Mouse (Mus musculus): Measurements from ENCODE around the gene Ankmy2. TPM values are rescaled to one million over a fixed set of nuclear protein-coding genes. Genes with fewer than 3 reads are reported as not detected.

Gene Ankmy2
- polyA plus RNA-seq, 1 experiment from 2014 or later = 21.4 TPM

DNA sequence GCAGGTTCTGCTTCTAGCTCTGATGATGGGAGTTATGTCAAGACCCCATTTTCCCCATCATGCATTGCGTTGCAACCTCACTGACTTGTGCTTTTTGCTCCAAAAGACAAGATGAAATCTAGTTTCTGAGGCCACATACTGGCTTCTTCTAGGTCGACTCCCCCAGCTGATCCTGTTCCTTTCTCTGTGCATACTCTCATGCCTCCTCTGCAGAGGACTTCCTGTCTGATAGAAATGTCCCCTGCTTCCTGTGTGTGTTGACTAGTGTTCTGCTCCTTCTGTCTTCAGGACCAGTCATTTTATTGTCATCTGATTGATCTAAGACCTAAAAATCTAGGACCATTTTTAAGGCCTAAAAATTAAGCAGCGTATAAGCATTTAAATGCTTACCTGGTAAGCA, 21.5 kb upstream of the Ankmy2 start:
- no peak overlapping the region for H3K9ac ChIP-seq (replicated peaks; ENCODE audit: low read depth)
- TF ChIP-seq EP300 (IDR thresholded peaks at IDR 0.05) (no peak), CTCF (IDR thresholded peaks at IDR 0.05) (no peak)
- H3K36me3 ChIP-seq (ENCODE audit: insufficient read depth, low read length) = no peaks in the 10 kb centered on the region
- no peak overlapping the region for H3K4me3 ChIP-seq (ENCODE audit: low read depth, low read length)
- no peak overlapping the region for H3K4me2 ChIP-seq (replicated peaks; ENCODE audit: low read depth, low read length)
- no peaks in the 10 kb centered on the region for H3K9me3 ChIP-seq (ENCODE audit: low read length)
- ATAC-seq = no peak
- no peaks in the 10 kb centered on the region for H3K4me1 ChIP-seq (ENCODE audit: insufficient read depth, low read depth, low read length)
- no peak overlapping the region for H3K27ac ChIP-seq (ENCODE audit: low read length)
- no peak for DNase-seq (ENCODE audit: low spot score)
- 84% methylated on average over 3 of the region's 3 CpGs for WGBS
- no peaks in the 10 kb centered on the region for H3K27me3 ChIP-seq (replicated peaks; ENCODE audit: insufficient read depth, low read length)

DNA sequence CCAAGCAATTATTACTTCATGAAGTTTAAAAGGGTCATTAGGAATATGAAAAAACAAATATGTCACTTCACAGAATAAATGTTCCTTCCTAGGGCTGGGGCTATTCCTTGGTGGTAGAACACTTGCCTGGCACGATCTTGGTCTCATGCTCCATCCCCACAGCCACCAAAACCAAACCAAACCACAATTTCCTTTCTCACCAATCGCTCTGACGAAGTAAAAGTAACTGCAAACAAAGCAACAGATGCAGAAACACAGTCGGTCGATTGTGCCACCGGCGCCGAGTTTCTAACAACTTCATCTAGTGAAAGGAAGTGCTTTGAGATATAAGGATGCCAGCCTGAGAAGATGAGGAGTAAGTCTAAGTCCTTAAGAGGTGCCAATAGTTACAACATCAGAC, 20.6 kb upstream of the Ankmy2 start:
- WGBS = 93% methylated on average over 8 of the region's 8 CpGs
- no peak for ATAC-seq
- Histone ChIP-seq H3K36me3 (ENCODE audit: insufficient read depth, low read length) (no peaks in the 10 kb centered on the region), H3K4me3 (ENCODE audit: low read depth, low read length) (no peak overlapping the region), H3K9ac (replicated peaks; ENCODE audit: low read depth) (no peak overlapping the region), H3K27ac (ENCODE audit: low read length) (no peak overlapping the region), H3K4me2 (replicated peaks; ENCODE audit: low read depth, low read length) (no peak overlapping the region), H3K4me1 (ENCODE audit: insufficient read depth, low read depth, low read length) (no peaks in the 10 kb centered on the region), H3K27me3 (replicated peaks; ENCODE audit: insufficient read depth, low read length) (no peaks in the 10 kb centered on the region), H3K9me3 (ENCODE audit: low read length) (no peaks in the 10 kb centered on the region)
- no peak for DNase-seq (ENCODE audit: low spot score)
- TF ChIP-seq EP300 (IDR thresholded peaks at IDR 0.05) (no peak), CTCF (IDR thresholded peaks at IDR 0.05) (no peak)

DNA sequence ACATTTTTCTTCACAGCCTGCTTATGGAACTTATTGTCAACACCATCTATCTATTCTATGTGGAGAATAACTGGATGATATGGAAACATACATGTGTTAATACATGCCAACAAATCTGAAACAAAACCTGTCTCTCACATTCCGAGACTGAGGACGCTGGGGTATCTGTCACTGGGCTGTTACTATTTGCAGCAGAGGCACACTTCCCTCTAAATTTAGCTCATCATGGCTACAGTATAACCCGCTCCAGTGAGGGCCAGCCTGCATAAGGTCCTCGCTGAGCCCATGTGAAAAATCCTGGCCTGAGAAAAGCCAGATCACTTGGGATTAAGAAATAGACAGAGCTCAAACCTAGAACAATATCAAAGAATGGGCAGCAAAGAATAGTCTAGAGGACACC, 19.7 kb upstream of the Ankmy2 start:
- no peak overlapping the region for H3K27ac ChIP-seq (ENCODE audit: low read length)

DNA sequence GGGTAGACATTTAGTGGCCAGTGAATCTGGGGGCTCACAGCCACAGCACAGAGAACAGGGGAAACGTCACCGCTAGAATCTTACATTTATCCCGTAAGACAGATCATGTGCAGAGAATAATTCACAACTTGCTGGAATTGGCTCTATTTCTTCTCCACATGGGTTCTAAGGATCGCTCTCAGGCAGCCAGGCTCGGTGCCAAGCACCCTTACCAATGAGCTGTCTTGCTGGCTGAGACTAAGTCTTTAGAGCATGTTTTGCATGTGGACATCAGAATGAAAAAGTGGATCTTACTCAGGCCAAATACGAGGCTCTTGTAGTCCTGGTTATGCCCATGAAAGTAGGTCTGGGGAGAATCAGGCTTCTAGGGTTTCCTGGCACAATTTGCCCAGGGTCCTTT, 16.5 kb upstream of the Ankmy2 start:
- Histone ChIP-seq H3K4me1 (ENCODE audit: insufficient read depth, low read depth, low read length) (no peaks in the 10 kb centered on the region), H3K27ac (ENCODE audit: low read length) (no peak overlapping the region), H3K36me3 (ENCODE audit: insufficient read depth, low read length) (no peaks in the 10 kb centered on the region), H3K9me3 (ENCODE audit: low read length) (no peaks in the 10 kb centered on the region), H3K4me3 (ENCODE audit: low read depth, low read length) (no peak overlapping the region), H3K27me3 (replicated peaks; ENCODE audit: insufficient read depth, low read length) (no peaks in the 10 kb centered on the region), H3K4me2 (replicated peaks; ENCODE audit: low read depth, low read length) (no peak overlapping the region), H3K9ac (replicated peaks; ENCODE audit: low read depth) (no peak overlapping the region)
- DNase-seq (ENCODE audit: low spot score) (peak; percentile 40), ATAC-seq (no peak)
- TF ChIP-seq EP300 (IDR thresholded peaks at IDR 0.05) (no peak), CTCF (IDR thresholded peaks at IDR 0.05) (no peak)
- WGBS = 59% methylated on average over 6 of the region's 6 CpGs

More for the DNA sequence above, 19.7 kb upstream of the Ankmy2 start:
- ATAC-seq (no peak), DNase-seq (ENCODE audit: low spot score) (no peak)
- no peaks in the 10 kb centered on the region for H3K4me1 ChIP-seq (ENCODE audit: insufficient read depth, low read depth, low read length)
- H3K36me3 ChIP-seq (ENCODE audit: insufficient read depth, low read length) = no peaks in the 10 kb centered on the region
- H3K27me3 ChIP-seq (replicated peaks; ENCODE audit: insufficient read depth, low read length) = no peaks in the 10 kb centered on the region
- H3K9me3 ChIP-seq (ENCODE audit: low read length) = no peaks in the 10 kb centered on the region
- H3K4me2 ChIP-seq (replicated peaks; ENCODE audit: low read depth, low read length) = no peak overlapping the region
- no peak overlapping the region for H3K9ac ChIP-seq (replicated peaks; ENCODE audit: low read depth)
- 89% methylated on average over 4 of the region's 4 CpGs for WGBS
- TF ChIP-seq EP300 (IDR thresholded peaks at IDR 0.05) = no peak
- no peak for TF ChIP-seq CTCF (IDR thresholded peaks at IDR 0.05)
- H3K4me3 ChIP-seq (ENCODE audit: low read depth, low read length) = no peak overlapping the region

DNA sequence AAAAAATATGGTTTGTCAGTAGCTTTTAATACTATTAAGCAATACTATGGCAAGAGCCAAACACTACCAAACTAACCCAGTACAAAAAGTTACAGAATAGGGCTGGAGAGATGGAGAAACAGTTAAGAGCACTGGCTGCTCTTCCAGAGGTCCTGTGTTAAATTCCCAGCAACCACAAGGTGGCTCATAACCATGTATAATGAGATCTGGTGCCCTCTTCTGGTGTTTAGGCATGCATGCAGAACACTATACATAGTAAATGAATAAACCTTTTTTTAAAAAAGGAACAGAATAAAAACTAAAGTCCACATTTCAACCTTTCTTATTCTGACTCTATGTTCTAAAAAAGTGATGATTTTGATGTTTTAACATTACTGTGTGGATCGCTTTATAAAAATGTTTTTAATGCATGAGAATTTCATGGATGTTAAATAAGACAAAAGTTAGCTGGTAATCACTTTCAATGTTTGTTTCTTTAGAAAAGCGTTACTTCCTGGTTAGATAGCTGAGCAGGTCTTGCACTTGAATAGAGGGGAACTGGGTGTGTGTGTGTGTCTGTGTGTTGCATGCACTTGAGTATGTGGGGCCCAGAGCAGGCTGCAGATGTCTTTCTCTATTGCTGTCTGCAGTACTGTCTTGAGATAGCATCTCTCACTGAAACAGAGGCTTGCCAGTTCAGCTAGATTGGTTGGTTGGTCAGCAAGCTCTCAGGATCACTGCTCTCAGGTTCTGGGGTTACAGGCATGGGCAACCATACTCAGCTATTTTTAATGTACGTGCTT, 10.5 kb upstream of the Ankmy2 start:
- WGBS = 92% methylated on average over 3 of the region's 3 CpGs
- no peak overlapping the region for H3K27ac ChIP-seq (ENCODE audit: low read length)
- DNase-seq (ENCODE audit: low spot score) = no peak

DNA sequence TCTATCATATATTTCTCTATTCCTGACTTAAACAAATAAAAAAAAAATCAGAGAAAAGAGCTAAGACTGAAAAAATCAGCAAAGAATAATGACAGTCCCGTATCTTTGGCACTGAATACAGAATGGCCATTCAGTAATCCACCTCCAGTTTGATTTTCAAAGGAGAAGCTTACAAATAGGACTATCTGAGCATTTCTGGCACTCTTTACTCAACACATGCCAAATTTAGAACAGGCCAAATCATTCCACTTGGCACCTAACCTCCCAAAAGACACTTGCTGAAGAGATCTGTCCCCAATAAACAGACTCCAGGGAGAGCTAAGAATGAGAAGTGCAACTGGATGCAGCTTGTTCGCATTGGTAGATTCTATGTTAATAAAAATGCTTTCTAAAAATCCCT, 6.6 kb upstream of the Ankmy2 start:
- H3K4me1 ChIP-seq (ENCODE audit: insufficient read depth, low read depth, low read length) = no peaks in the 10 kb centered on the region; the same call in 1 of the 2 replicates
- no peak for TF ChIP-seq CTCF (IDR thresholded peaks at IDR 0.05)
- TF ChIP-seq EP300 (IDR thresholded peaks at IDR 0.05) = no peak
- H3K9me3 ChIP-seq (ENCODE audit: low read length) = no peaks in the 10 kb centered on the region
- H3K4me3 ChIP-seq (ENCODE audit: low read depth, low read length) = no peak overlapping the region
- H3K36me3 ChIP-seq (ENCODE audit: insufficient read depth, low read length) = no peaks in the 10 kb centered on the region
- 75% methylated on average over 2 of the region's 2 CpGs for WGBS
- ATAC-seq (no peak), DNase-seq (ENCODE audit: low spot score) (no peak)
- H3K9ac ChIP-seq (replicated peaks; ENCODE audit: low read depth) = no peak overlapping the region
- H3K4me2 ChIP-seq (replicated peaks; ENCODE audit: low read depth, low read length) = no peak overlapping the region
- H3K27ac ChIP-seq (ENCODE audit: low read length) = no peak overlapping the region
- H3K27me3 ChIP-seq (replicated peaks; ENCODE audit: insufficient read depth, low read length) = no peaks in the 10 kb centered on the region

More for the DNA sequence above, 10.5 kb upstream of the Ankmy2 start:
- Histone ChIP-seq H3K27me3 (replicated peaks; ENCODE audit: insufficient read depth, low read length) (no peaks in the 10 kb centered on the region), H3K4me3 (ENCODE audit: low read depth, low read length) (no peak overlapping the region), H3K4me2 (replicated peaks; ENCODE audit: low read depth, low read length) (no peak overlapping the region), H3K9me3 (ENCODE audit: low read length) (no peaks in the 10 kb centered on the region), H3K4me1 (ENCODE audit: insufficient read depth, low read depth, low read length) (no peaks in the 10 kb centered on the region), H3K9ac (replicated peaks; ENCODE audit: low read depth) (no peak overlapping the region), H3K36me3 (ENCODE audit: insufficient read depth, low read length) (no peaks in the 10 kb centered on the region)
- TF ChIP-seq CTCF (IDR thresholded peaks at IDR 0.05) = 0 out of 2 replicates have a peak, but pooled peaks have one; percentile 21
- no peak for TF ChIP-seq EP300 (IDR thresholded peaks at IDR 0.05)
- ATAC-seq = no peak

Measured in lung, postnatal 0 days (tissue).